Mouse (Mus musculus): ENCODE measurements at regions not wholly inside any gene's neighbourhood (a gene's known extent, or its start where the extent isn't known, plus 50 kb on each side); places are given as distances from the start of the nearest gene placed in this dataset.

DNA sequence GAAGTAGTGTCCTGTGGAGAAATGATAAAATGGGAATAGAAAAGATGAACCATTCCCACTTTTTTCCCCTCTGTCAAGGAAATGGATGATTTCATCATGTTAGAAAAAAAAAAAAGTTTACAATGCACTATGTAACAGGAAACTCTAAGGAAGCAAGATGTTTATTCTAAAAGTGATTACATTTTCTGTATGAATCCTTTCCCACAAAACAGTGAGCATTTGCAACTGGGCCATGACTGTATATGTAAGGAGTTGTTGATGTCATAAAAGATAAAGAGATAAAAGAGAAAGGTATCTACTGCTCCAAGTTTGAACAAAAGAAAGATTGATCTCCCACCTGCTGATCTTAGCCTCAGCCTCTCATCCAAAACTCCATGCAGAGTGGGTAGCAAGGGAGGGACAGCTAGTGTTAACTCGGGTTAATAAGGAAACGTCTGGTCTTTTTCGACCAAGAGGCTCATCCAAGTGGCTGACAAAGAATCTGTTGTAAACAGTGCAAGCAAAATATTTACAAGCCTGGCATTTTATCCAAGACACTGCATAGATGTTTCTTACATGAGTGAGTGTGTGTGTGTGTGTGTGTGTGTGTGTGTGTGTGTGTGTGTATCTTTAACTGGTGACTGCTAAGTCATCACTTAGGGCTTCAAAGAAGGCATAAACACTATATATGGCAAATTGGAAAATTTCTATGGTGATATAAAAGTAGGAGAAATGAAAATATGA is 213.3 kb downstream of the Gm9733 start:
- DNase-seq (ENCODE audit: low read depth) = no peak

DNA sequence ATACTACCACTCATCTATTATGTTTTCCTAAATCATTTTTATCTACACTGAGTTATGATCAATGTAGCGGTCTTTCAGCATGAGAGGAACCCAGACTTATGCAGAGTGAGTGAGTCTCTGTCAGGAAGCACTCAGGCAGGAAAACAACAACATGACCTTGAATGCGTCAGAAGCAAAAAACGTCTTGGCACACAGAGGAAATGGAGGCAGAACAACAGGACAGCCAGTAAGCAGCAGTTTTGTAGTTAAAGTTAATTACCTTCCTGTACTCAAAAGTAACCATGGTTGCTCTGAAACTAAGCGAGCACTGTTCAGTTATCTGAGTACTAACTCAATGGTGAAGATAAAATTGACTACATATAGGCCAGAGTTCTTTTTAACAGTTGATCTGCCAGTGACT is 205.4 kb downstream of the Gm9733 start:
- peak; percentile 62 for DNase-seq (ENCODE audit: low read depth)

DNA sequence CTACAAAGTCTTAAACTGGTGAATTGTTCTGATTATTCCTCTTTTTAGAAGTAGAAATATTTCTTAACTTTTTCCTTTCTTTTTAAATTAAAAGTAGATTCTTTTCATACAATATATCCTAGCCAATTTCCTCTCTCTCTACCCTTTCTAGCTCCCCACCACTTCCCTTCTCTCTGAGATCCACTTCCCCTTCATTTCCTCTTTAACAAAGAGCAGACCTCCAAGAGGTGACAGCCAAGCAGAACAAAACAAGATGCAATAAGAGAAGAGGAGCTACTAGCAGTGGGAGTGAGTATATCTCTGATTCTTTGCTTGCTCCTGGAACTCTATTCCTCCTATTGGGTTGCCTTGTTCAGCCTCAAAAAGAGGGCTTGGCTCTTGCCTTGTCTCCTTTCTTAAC is 203.7 kb downstream of the Gm9733 start:
- peak; percentile 18 for DNase-seq (ENCODE audit: low read depth)

DNA sequence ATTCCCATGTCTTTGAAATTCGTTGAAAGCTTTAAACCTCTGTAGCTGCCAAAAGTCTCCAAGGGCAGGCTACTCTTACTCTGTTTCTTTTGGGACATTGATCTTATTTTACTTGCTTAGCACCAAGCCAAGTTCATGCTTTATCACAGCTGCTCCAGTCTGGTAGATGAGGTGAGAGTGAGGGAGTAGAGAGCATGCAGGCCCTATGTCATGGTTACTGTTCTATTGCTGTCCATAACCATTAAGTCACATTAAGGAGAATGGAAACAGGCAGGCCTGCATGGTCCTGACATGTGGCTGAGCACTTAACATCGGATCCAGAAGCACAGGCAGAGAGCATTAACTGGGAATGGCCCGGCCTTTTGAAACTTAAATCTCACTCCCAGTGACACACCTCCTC is 203.1 kb downstream of the Gm9733 start:
- no peak for DNase-seq (ENCODE audit: low read depth)

DNA sequence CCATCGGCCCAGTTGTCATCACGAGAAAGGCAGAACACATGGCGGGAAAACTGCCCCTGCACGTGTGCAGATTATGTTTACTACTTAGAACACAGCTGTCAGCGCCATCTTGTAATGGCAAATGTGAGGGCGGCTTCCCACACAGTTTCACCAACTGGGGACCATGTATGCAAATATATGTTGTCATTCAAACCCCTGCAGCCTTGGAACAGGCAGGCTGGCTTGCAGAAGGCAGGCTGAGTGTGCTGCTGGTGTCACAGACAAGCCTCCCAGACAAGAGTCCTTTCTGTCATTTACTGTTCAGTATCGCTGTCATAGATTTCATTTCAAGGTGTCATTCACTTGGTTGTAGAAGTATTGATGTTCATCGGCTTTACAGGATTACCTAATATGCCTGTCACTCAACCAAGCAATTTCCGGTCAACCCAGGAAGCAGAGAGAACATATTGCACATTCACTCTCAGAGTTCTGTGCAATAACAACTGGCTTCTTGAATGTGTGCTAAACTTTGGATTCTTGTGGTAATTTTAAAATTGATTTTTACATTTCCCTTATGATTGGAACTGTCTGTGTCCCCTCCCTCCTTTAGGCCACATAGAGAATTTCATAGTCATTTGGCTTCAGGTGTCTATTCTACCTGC is 202.3 kb downstream of the Gm9733 start:
- DNase-seq (ENCODE audit: low read depth) = no peak

DNA sequence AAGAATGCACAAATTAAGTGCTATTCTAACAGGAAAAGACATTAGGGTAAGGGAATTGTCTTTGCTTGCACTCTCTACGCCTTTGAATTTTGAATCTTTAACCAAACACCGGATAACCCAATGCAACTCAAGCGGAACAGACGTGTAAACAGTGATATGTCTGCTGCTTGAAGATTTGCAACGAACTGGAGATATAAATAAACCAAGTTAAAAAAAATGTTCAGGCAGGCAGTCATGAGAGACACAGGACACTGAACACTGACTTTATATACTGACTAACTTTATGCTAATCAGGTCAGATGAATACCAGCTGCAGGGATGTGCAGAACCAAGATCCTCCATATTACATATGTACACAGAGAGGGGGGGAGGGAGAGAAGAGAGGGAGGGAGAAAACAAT is 200.0 kb downstream of the Gm9733 start:
- no peak for DNase-seq (ENCODE audit: low read depth)

DNA sequence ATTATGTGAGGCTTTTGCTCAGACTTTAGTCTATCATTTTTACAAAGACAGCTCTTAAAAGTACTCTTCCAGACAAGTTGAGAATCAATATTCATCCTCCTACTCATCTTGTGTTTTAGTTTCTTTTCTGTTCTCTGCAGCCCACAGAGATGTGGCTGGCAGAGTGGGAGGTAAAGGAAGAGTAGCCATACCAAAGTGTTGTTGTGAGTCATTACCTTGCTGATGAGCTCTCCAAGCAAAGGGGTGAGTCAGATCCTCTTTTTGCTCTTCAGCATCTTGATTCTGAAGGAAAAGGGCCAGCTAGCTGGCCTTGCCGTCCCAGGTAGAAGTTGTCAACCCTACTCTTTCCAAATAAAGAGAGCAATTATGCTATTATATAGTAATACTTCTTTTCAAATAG is 192.6 kb downstream of the Gm9733 start:
- no peak for DNase-seq (ENCODE audit: low read depth)

DNA sequence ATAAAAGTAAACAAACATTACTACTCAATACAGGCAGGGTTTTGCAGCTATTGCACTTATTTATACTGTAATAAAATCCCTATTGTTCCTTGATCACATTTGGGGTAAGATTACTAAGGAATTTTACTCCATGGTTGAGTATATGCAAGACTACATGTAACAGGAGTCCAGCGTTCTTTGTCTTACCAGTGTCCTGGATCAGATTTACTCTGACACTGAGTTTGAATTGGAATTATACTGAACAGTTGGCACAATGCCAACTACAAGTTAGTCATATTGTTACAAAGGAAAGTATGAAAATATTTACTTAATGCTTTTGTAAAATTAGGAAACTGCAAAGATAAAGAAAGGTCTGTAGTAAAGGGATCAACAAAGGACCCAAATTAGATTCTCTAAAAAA is 178.4 kb downstream of the Gm9733 start:
- DNase-seq (ENCODE audit: low read depth) = no peak

DNA sequence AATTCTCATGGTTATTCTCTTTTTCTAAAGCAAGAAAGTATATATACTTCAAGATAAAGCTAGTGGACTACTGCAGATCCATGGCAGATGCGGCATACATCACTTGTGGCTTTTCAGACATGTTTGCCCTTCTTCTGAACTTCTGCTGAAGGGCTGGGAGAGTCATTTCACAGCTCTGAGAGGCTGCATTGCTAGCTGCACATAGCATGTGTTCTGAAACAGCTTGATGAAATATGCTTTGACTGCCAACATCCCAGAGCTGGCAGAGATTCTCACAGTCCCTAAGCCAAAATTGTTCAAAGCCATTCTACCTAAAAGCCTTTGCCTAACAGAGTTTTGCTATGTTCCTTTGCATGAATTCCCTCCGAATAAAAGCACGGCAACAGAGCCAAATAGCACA is 177.9 kb downstream of the Gm9733 start:
- DNase-seq (ENCODE audit: low read depth) = no peak

DNA sequence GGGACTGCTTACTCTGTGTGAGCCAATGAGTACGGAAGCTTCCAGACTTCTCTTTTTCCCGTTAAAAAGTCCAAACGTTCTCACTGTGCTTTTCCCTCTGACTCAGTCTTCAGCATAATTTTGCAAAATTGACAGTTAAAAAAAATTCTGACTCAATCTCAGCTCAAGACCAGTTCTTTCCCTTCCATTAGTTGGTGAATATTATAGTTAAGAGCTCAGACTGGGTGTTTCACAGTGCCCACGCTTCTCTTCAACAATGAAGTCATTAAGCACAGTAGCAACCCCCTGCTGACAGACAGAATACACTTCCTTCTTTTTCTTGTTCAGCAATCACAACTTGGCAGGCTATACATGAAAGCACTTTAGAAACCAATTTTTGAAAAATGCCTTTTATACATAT is 175.4 kb downstream of the Gm9733 start:
- DNase-seq (ENCODE audit: low read depth) = no peak

DNA sequence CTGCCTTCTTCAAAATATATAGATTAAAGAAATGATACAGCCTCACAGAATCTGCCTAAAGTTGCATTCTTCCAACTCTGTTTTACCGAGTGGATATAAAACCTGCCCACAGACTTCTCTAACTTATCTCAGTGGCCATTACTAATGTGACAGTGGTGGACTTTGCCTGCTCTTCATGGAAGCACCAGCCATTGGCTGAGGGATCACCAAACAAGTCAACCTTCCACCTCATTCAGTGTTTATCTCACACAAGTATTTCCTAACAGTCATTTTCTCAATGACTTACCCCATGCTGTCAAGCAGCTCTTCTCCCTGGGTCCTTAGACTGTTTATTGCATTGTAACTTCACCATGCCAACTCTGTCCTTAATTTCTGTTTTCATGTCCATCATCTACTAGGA is 174.3 kb downstream of the Gm9733 start:
- no peak for DNase-seq (ENCODE audit: low read depth)

DNA sequence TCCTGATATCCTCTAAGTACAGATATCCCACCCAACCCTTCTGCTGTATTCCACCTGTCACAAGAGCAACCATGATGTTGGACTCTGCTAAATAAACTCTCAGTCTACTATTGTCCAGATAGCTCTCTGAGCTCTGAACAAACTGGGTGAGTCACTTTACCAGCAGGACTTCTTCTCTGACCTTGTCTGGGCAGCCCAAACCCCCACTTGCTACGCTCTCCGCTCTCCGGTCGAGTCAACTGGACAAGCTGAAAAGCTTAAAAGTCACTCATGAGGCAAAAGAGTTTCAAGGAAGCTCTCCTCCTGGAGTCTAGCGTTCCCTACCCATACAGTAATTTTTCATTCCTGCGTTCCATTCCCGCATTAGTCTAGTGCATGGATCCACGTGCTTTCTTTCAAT is 173.2 kb downstream of the Gm9733 start:
- no peak for DNase-seq (ENCODE audit: low read depth)

DNA sequence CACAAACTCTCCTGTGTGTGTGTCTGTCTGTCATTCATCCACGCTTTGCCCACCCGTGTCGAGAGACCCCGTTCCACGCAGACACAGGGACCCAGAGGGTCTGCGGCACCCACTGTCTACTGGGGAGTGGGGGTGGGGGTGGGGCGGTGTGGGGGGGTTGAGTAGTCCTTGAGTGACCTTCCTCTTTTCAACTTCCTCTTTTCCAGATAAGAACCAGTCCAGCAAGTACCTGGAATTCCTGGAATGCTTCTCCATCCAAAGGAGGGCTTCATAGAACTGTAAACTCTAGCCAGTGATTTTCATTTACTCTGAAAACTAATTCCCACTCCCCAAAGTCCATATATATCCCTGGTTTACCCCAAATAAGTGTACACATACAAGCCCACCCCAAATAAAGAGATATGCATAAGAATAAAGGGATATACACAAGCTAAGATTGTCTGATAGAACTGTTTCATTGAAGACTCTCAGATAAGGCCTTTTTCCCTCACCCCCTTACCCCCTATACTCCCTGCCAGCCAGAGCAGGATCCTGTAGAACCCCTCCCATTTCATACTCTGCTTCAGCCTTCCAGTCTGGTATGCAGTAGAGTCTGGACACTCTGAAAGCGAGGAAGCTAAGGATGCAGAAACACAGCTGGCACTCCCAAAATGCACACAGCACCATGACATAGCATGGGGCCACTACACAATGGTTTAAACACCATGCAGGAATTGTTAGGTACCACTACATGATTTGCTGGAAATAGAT is 172.0 kb downstream of the Gm9733 start:
- no peak for DNase-seq (ENCODE audit: low read depth)

DNA sequence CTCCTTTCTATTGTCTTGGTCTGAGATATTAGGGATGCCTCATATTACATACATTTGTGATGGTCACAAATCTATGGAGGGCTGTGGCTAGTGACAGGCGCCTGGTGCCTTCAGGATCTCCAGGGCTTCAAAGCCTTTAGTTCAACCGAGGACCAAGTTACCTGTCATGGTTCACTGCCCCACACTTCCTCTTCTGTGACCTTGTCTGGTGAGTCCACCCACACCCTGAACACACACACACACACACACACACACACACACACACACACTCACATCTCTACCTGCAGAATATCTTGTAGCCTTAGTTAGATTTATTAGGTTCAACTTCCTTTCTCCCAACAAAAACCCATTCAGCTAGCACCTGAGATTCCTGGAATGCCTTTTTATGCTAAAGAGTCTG is 156.3 kb downstream of the Gm9733 start:
- no peak for DNase-seq (ENCODE audit: low read depth)

DNA sequence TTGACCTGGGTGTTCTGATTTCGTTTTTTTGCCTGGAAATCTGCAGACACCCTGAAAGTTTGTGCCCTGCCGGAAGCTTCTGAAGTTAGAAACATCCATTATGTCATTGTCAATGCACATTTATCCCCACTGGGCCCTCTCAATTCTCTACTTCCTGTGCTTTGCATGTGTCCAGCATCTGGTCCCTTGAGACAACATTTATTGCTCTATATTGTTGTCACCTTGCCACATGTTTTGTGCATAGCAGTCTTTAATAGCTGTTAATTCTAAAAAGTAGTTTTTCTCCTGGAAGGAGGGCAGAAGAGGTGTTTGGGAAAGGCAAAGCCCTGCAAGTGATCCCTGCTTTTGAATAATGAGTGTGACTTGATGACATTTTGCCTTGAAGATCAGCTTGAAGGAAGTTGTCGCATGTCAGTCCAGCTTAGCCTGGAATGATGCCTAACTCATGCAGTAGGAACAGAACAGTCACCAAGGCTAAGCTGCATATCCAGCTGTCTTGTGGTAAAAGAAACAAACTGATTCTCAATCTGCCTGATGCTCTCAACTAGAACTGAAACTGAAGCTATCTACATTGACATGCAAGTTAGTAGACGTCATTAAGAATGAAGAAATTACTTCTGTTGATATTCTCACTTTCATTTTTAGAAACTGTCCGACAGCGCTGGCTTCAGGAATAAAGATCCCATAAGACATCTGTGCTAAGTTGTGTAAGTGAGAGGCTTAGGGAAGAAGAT is 152.9 kb downstream of the Gm9733 start:
- no peak for DNase-seq (ENCODE audit: low read depth)

DNA sequence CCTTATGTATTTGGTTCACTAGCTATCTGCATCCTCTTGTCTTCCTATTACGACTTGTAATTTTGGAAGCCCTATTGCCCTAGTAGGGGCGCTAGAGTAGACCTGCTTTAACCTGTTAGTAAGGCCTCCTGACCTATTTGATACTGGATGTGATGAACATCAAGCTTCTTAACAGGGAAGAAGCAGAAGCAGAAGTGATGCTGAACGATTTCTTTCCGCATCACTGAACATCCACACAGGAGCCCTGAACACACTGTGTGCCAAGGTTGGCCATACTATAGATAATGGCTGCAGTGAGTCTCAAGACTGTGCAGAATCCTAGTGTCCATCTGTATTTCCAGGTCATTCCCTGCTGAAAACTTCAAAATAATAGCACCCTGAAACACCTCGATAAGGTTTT is 151.0 kb downstream of the Gm9733 start:
- DNase-seq (ENCODE audit: low read depth) = no peak

DNA sequence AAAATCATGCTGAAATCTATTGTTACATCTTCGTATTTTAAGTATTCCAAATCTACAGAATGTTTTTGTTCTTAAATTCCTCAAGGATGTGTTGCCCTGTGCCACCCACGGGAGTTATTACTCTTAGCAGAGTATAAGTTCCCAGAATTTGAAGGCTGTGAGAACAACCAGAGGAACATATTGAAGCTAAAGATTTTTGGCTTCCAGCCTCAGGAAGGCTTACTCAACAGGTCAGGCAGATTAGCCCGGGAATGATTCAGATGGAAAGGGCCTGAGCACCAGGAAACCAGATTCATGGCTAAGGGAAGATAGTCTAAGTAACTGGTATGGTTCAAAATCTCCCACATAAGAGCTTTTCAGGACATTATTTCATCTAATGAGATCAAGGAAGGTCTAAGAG is 145.4 kb downstream of the Gm9733 start:
- no peak for DNase-seq (ENCODE audit: low read depth)

DNA sequence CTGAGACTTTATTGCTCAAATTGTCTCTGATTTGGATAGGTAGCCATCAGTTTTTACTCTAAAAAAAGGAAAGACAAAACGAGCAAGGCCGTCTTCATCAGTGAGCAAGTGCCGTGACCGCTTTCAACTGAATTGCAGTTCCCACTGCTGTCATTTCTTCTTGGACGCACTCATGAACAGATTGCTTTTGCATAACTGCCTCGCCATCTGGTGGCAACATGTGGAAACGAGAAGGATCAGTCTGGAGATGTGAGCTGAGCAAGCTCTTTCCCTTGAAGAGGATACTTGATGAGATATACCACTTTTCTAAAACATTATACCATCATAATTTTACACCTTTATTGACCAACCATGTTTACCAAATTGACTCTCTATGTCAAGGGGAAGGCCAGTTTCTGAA is 137.7 kb downstream of the Gm9733 start:
- DNase-seq (ENCODE audit: low read depth) = peak; percentile 80

DNA sequence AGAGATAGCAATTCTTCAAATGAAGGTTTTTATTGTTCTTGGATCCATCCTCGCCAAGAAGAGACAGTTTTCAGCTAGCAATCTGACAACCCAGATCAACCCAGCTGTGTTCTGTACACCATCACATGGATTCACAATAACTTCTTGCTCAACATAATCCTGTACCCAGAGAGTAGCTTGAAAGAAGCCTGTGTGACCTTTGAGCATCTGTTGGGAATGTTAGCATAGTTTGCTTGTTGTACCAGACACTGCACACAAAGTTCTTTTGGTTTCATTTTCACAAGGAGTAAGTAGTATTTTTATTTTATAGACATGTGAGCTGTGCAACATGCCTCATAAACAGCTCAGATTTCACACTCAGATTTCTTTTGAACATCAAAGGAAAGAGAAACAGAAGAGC is 136.0 kb downstream of the Gm9733 start:
- DNase-seq (ENCODE audit: low read depth) = no peak

DNA sequence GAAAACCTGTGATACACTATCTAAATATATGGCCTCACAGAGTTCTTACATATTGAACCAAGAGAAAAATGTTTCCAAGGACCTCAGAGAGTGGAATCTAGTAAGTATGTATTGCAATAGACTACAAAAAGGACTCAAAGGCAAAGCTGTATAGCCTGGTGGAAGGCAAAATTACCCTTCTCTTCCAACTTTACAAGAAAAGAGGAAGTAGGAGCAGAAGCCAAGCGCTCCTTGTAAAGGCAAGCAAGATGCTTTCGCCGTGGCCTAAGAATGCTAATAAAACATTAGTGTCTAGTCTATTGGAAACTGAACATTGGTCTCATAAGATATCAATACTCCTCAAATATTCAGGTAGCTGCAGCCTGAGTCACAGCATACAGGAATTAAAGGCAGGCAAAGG is 134.0 kb downstream of the Gm9733 start:
- DNase-seq (ENCODE audit: low read depth) = no peak

DNA sequence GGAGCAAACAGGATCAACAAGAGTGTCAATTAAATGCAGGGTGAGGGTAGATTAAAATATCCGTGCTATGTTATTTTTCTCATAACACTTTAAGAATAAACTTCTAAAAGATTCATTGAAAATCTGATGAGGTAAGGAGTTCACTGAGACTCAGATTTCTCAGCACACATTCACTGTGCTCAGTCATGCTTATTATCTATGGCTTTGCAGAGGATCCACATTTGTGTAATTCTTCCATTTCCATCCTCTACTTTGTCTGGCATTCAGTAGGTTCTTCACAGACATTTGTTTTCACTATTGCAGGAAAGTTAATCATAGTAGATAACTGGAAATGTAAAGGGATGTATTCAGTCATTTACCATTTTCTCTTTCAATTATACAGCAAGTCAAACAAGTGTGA is 131.8 kb downstream of the Gm9733 start:
- no peak for DNase-seq (ENCODE audit: low read depth)

DNA sequence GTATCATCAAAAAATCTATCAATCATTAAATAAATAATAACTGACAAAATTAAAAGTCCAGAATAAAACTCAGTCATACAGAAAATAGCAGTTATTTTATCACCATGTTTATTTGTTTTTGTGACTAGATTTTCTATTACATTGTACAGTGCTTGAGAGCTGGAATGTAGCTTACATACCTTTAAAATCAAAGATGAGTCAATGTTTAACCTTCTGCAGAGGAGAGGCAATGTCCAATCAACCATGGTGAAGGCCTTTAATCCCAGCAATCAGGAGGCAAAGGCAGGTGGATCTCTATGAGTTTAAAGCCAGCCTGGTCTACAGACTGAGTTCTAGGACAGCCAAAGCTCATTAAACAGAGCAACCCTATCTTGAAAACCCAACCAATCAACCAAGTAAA is 131.1 kb downstream of the Gm9733 start:
- no peak for DNase-seq (ENCODE audit: low read depth)

DNA sequence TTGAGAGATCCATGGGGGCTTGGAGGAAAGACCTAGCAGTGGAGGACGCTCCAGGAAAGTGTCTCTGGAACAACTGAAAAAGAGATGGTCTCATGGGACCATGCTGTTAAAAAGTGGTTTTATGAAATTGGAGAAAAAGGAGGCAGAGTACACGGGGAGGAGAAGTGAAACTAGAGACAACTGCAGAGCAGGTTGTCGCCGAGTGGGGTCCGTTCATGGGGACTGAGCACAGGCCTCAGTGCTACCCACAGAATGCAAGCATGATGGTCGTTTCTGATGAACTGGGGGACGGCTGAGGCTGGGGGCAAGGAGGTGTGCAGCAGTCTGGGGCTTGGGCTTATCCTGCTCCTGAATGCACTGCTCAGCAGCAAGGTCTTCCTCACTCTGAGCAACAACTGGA is 129.3 kb downstream of the Gm9733 start:
- DNase-seq (ENCODE audit: low read depth) = no peak
